Mouse (Mus musculus) midbrain, embryonic 14.5 days (tissue): ENCODE measurements around the gene Mlxip. TPM values are rescaled to one million over a fixed set of nuclear protein-coding genes. Genes with fewer than 3 reads are reported as not detected.

Experiments used
- ATAC-seq: fragments of 200-750 bp; cut with Nextera tagmentation; 2 replicates; pipeline ENCODE4 v1.8.0; 2017; ENCODE audit warnings: moderate number of reproducible peaks, moderate library complexity; ENCODE audit not compliant: low FRiP score, low TSS enrichment
- DNase-seq: peaks from one replicate; pipeline ENCODE4 v3.0.0-alpha.2; 2015
- H3K27ac ChIP-seq: fragments of 300-500 bp; sonication (generic); replicated peaks from 2 replicates; pipeline ENCODE4 v1.5.1; 2014; ENCODE audit warnings: mild to moderate bottlenecking, low read depth, low read length, moderate library complexity
- H3K27me3 ChIP-seq: fragments of 300-500 bp; sonication (generic); 2 replicates; pipeline ENCODE4 v1.6.1; 2014; ENCODE audit warnings: low read length, control low read depth, mixed read lengths; ENCODE audit not compliant: control insufficient read depth, insufficient read depth
- H3K36me3 ChIP-seq: fragments of 300-500 bp; sonication (generic); 2 replicates; pipeline ENCODE4 v1.6.1; 2014; ENCODE audit warnings: low read length, control low read depth; ENCODE audit not compliant: control insufficient read depth, insufficient read depth
- H3K4me1 ChIP-seq: fragments of 300-500 bp; sonication (generic); 2 replicates; pipeline ENCODE4 v1.6.1; 2014; ENCODE audit warnings: mild to moderate bottlenecking, antibody characterized with exemption, low read length, control low read depth; ENCODE audit not compliant: control insufficient read depth, insufficient read depth
- H3K4me2 ChIP-seq: fragments of 300-500 bp; sonication (generic); 2 replicates; pipeline ENCODE4 v1.6.1; 2014; ENCODE audit warnings: mild to moderate bottlenecking, low read length, moderate library complexity
- H3K4me3 ChIP-seq: fragments of 300-500 bp; sonication (generic); replicated peaks from 2 replicates; pipeline ENCODE4 v1.5.1; 2014; ENCODE audit warnings: low read depth, low read length
- H3K9ac ChIP-seq: fragments of 300-500 bp; sonication (generic); replicated peaks from 2 replicates; pipeline ENCODE4 v1.6.1; 2014; ENCODE audit warnings: mild to moderate bottlenecking, low read length, moderate library complexity
- H3K9me3 ChIP-seq: fragments of 300-500 bp; sonication (generic); 2 replicates; pipeline ENCODE4 v1.6.1; 2016; ENCODE audit warnings: low read length, control low read depth, mixed read lengths; ENCODE audit not compliant: control insufficient read depth
- WGBS: fragments of 180-500 bp; shearing (Covaris S2); extraction: QIAGEN DNeasy Blood & Tissue Kit; methylation state at CpG from one replicate; pipeline ENCODE4 v1.1.7; 2014; 5-methylcytosine and 5-hydroxymethylcytosine counted together
- polyA plus RNA-seq: library from polyadenylated mRNA; unstranded; fragments of >200 nt; fragmentation: Nextera tagmentation; extraction: Ambion mirVana; gene quantifications from 2 replicates; pipeline ENCODE4 v1.2.1, GENCODE M21; 2014

Mlxip gene
- 18.7 and 23.0 TPM in 2 replicates for polyA plus RNA-seq

- under 1% methylated on average over 49 of the region's 50 CpGs for WGBS
- H3K36me3 ChIP-seq: no peaks in the 10 kb centered on the region
- H3K4me1 ChIP-seq: peaks cover 36% of the 10 kb centered on the region
- no peaks in the 10 kb centered on the region for H3K27me3 ChIP-seq
- ATAC-seq: peak; percentile 95
- peak; percentile 95 for DNase-seq
- H3K9me3 ChIP-seq: no peaks in the 10 kb centered on the region
- peak within 1 kb of the TSS; percentile 95 for H3K4me3 ChIP-seq
- peak within 1 kb of the TSS; percentile 84 for H3K27ac ChIP-seq
- H3K4me2 ChIP-seq: peak within 1 kb of the TSS; percentile 69
- peak within 1 kb of the TSS; percentile 88 for H3K9ac ChIP-seq
Measured at GRCm38 (mm10) chr5:123394303-123394956, at the start of gene Mlxip. Gene Mlxip, plus strand, starts transcription at chr5:123394798.

DNA sequence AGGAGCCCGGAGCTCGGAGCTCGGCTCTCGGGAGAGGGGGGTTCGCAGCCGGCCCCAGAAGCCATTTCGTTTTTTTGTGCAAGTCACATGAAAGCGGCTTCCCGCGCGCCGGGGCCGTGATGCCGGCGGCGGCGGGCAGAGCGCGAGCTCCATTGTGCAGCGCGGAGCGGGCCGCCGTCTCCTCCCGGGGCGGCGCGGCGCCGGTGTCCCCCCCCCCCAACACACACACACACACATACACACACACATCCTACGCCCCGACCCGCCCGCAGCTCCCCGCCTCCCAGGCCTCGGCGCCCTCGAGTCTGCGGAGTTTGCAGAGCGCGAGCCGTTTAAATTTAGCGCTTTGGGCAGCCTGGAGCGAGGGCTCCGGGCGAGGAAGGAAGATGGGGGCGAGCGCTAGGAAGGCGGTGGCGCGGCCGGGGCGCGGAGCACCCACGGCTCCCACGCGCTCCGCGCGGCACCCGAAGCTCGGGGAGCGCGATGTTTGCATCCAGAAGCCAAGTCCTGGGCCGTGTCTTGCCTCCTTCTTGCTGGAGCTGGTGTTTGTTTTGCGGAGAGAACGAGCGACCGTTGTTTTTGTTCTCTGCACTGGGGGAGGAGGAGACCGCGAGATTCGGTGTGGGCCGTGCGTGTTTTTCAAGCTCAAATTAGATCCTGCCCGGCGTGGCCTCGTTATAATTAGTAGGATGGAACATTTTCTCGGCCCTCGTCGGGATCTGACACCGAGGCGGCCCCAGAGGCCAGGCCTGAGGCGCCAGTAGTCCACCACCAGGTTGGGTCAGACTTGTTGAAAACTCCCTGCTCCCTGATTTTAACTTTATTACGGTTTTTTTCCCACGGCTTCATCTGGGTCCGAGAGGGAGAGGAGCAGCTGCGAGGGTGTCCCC is 49.4 kb upstream of the Mlxip start:
- peak overlapping the region; percentile 85 for H3K4me3 ChIP-seq
- H3K4me1 ChIP-seq: peaks cover 28% of the 10 kb centered on the region
- H3K4me2 ChIP-seq: peak overlapping the region; percentile 93
- H3K36me3 ChIP-seq: 0 out of 2 replicates have a peak, but pooled peaks cover 3% of the 10 kb centered on the region
- ATAC-seq: peak; percentile 43
- H3K27me3 ChIP-seq: no peaks in the 10 kb centered on the region
- peak; percentile 80 for DNase-seq
- peak overlapping the region; percentile 98 for H3K27ac ChIP-seq
- peak overlapping the region; percentile 95 for H3K9ac ChIP-seq
- under 1% methylated on average over 74 of the region's 87 CpGs for WGBS
- H3K9me3 ChIP-seq: no peaks in the 10 kb centered on the region

GRCm38 (mm10) chr5:123345853-123346654 is 48.5 kb upstream of the Mlxip start:
- under 1% methylated on average over 22 of the region's 22 CpGs for WGBS
- 0 out of 2 replicates have a peak, but pooled peaks cover 3% of the 10 kb centered on the region for H3K36me3 ChIP-seq
- peak overlapping the region; percentile 85 for H3K4me3 ChIP-seq
- ATAC-seq (peak; percentile 65), DNase-seq (peak; percentile 80)
- no peaks in the 10 kb centered on the region for H3K27me3 ChIP-seq
- peaks cover 28% of the 10 kb centered on the region for H3K4me1 ChIP-seq
- peak overlapping the region; percentile 98 for H3K27ac ChIP-seq
- no peaks in the 10 kb centered on the region for H3K9me3 ChIP-seq
- H3K4me2 ChIP-seq: peak overlapping the region; percentile 93
- H3K9ac ChIP-seq: peak overlapping the region; percentile 95

GRCm38 (mm10) chr5:123346701-123347270 is 47.8 kb upstream of the Mlxip start:
- H3K4me1 ChIP-seq: peaks cover 28% of the 10 kb centered on the region
- peak overlapping the region; percentile 98 for H3K27ac ChIP-seq
- H3K4me3 ChIP-seq: peak overlapping the region; percentile 85
- H3K9ac ChIP-seq: peak overlapping the region; percentile 95
- ATAC-seq: no peak
- H3K36me3 ChIP-seq: peaks cover 3% of the 10 kb centered on the region; the same call in 1 of the 2 replicates
- H3K4me2 ChIP-seq: peak overlapping the region; percentile 93
- DNase-seq: no peak
- WGBS: 56% methylated on average over 7 of the region's 7 CpGs
- no peaks in the 10 kb centered on the region for H3K27me3 ChIP-seq
- H3K9me3 ChIP-seq: no peaks in the 10 kb centered on the region

GRCm38 (mm10) chr5:123347985-123348384 is 46.6 kb upstream of the Mlxip start:
- Histone ChIP-seq H3K27ac (no peak overlapping the region), H3K9ac (no peak overlapping the region), H3K9me3 (no peaks in the 10 kb centered on the region), H3K4me2 (no peak overlapping the region), H3K27me3 (no peaks in the 10 kb centered on the region), H3K36me3 (peaks cover 13% of the 10 kb centered on the region; the same call in 1 of the 2 replicates), H3K4me1 (peaks cover 28% of the 10 kb centered on the region), H3K4me3 (no peak overlapping the region)
- WGBS: 80% methylated on average over 2 of the region's 2 CpGs
- no peak for DNase-seq
- no peak for ATAC-seq

- Histone ChIP-seq H3K4me1 (peaks cover 27% of the 10 kb centered on the region), H3K4me3 (no peak overlapping the region), H3K9ac (no peak overlapping the region), H3K9me3 (no peaks in the 10 kb centered on the region), H3K27me3 (no peaks in the 10 kb centered on the region), H3K36me3 (peaks cover 25% of the 10 kb centered on the region), H3K27ac (no peak overlapping the region), H3K4me2 (no peak overlapping the region)
- ATAC-seq (no peak), DNase-seq (no peak)
- WGBS: 73% methylated on average over 10 of the region's 10 CpGs
Measured at GRCm38 (mm10) chr5:123350386-123350785, 44.2 kb upstream of the Mlxip start.

- H3K4me3 ChIP-seq: no peak overlapping the region
- ATAC-seq (no peak), DNase-seq (no peak)
- no peak overlapping the region for H3K4me2 ChIP-seq
- no peak overlapping the region for H3K27ac ChIP-seq
- H3K36me3 ChIP-seq: peaks cover 77% of the 10 kb centered on the region
- WGBS: 88% methylated on average over 11 of the region's 11 CpGs
- no peaks in the 10 kb centered on the region for H3K27me3 ChIP-seq
- 0 out of 2 replicates have a peak, but pooled peaks cover 4% of the 10 kb centered on the region for H3K4me1 ChIP-seq
- no peak overlapping the region for H3K9ac ChIP-seq
- H3K9me3 ChIP-seq: no peaks in the 10 kb centered on the region
Measured at GRCm38 (mm10) chr5:123355918-123356317, 38.7 kb upstream of the Mlxip start.

DNA sequence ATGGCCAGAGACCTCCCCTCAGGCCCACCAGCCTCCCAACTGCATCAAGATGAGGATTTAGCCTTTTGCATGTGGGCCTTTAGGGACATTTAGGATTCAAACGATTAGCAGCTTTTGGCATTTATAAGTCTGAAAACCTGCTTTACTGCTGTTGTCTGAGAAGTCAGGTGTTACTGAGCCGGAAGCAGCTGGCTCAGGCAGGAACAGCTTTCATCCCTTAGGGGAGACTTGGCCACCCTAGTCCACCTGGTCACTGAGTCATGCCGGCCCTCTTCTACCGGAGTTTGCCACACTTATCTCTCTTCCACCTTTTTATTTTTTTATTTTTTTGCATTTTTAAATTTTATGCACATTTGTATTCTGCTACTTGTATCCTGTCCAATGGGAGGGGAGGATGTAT is 37.3 kb upstream of the Mlxip start:
- Histone ChIP-seq H3K27me3 (no peaks in the 10 kb centered on the region), H3K4me2 (no peak overlapping the region), H3K27ac (no peak overlapping the region), H3K9ac (no peak overlapping the region), H3K36me3 (peaks cover 85% of the 10 kb centered on the region), H3K4me1 (0 out of 2 replicates have a peak, but pooled peaks cover 4% of the 10 kb centered on the region), H3K9me3 (no peaks in the 10 kb centered on the region), H3K4me3 (no peak overlapping the region)
- WGBS: 91% methylated on average over 4 of the region's 4 CpGs
- no peak for DNase-seq
- no peak for ATAC-seq
